28 mouse cellular contexts compared by ENCODE assay signal in the genomic region with DNA sequence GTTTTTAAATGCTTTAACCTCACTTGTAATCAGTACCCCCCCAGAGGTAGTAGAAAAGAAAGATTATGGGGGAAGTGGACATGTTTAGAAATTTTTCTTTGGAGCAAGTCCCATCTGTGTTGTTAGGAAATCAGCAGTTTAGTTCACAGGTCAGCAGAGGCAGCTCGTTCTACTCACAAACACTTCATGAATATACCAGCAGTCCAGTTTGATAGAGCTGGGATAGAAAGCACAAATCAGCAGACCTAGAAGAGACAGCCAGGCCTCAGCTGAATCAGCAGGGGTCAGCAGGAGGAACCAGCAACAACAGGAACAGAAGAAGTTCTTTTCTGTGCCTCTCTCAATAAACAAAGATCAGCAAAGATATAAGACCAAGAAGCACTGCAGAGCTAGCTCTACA.
DNase-seq lines count a peak whose midpoint lies in the region; ATAC-seq and TF ChIP-seq lines count a peak whose summit lies in the region.
"Had no signal": no experiment of that assay in that cellular context is flagged by ENCODE, and none has a peak within 500 bp of the region (broad histone marks: within the 10 kb centered on the region; RNA-seq: fewer than 3 reads in every experiment).

No protein-coding gene starts in this region.

- peak; percentile 90 for ATAC-seq in lung, embryonic 15.5 days (ENCODE audit: borderline replicate concordance, extremely low read depth, low FRiP score, low TSS enrichment)
- ATAC-seq in lung, postnatal 0 days, result peak; percentile 92
- no peak for ATAC-seq in hindbrain, embryonic 13.5 days (ENCODE audit: low FRiP score)
- ATAC-seq: forebrain, embryonic 14.5 days; forebrain, postnatal 0 days; Patski had no signal

- H3K9ac ChIP-seq in lung, embryonic 15.5 days, result no peak overlapping the region
- no peak overlapping the region for H3K9ac ChIP-seq in lung, postnatal 0 days (replicated peaks; ENCODE audit: low read depth)
- H3K9ac ChIP-seq in hindbrain, embryonic 13.5 days, result no peak overlapping the region
- H3K9ac ChIP-seq: embryonic facial prominence, embryonic 12.5 days; embryonic facial prominence, embryonic 15.5 days; forebrain, postnatal 0 days; heart, embryonic 13.5 days; hindbrain, embryonic 15.5 days had no signal

- no peaks in the 10 kb centered on the region for H3K27me3 ChIP-seq in lung, embryonic 15.5 days
- H3K27me3 ChIP-seq in lung, postnatal 0 days (replicated peaks; ENCODE audit: insufficient read depth, low read length), result no peaks in the 10 kb centered on the region
- H3K27me3 ChIP-seq in hindbrain, embryonic 13.5 days, result no peaks in the 10 kb centered on the region
- H3K27me3 ChIP-seq: CH12.LX; embryonic facial prominence, embryonic 12.5 days; embryonic facial prominence, embryonic 15.5 days; heart, embryonic 13.5 days; hindbrain, embryonic 15.5 days; Patski had no signal

- DNase-seq in lung, postnatal 0 days (ENCODE audit: low spot score), result peak; percentile 69
- peak; percentile 31 for DNase-seq in lung, postnatal 25 days (ENCODE audit: low spot score)
- no peak for DNase-seq in c-Kit-positive CD71-positive TER-119-positive erythroid progenitor cells, embryonic 14.5 days (ENCODE audit: low spot score)
- no peak for DNase-seq in right cerebral cortex, adult 18-20 months
- DNase-seq: adrenal gland, postnatal 10 days; adrenal gland, postnatal 36 days; B cell, adult 2 months; cerebellum, adult 11 months; cerebellum, adult 2 months; cerebellum, adult 9-11 months; cerebellum, postnatal 25 days; forebrain, postnatal 0 days; gastrocnemius, adult 2 months; gastrocnemius, postnatal 25 days; heart, adult 2 months; heart, postnatal 14 days; heart, postnatal 4 days had no signal

- no peak for TF ChIP-seq CTCF in lung, postnatal 0 days (IDR thresholded peaks at IDR 0.05)

- H3K36me3 ChIP-seq in lung, embryonic 15.5 days, result no peaks in the 10 kb centered on the region
- no peaks in the 10 kb centered on the region for H3K36me3 ChIP-seq in lung, postnatal 0 days (ENCODE audit: insufficient read depth, low read length)
- H3K36me3 ChIP-seq in hindbrain, embryonic 13.5 days, result no peaks in the 10 kb centered on the region
- H3K36me3 ChIP-seq: embryonic facial prominence, embryonic 12.5 days; embryonic facial prominence, embryonic 15.5 days; G1E; heart, embryonic 10.5 days; heart, embryonic 13.5 days; hindbrain, embryonic 15.5 days had no signal

- peak; percentile 51 for TF ChIP-seq EP300 in lung, postnatal 0 days (IDR thresholded peaks at IDR 0.05)

- 35% methylated on average over 1 of the region's 1 CpGs for WGBS in lung, embryonic 15.5 days
- 39% methylated on average over 1 of the region's 1 CpGs for WGBS in lung, postnatal 0 days
- WGBS in hindbrain, embryonic 13.5 days, result 69% methylated on average over 1 of the region's 1 CpGs

- 0 out of 2 replicates have a peak overlapping the region, but pooled peaks have one; percentile 19 for H3K27ac ChIP-seq in lung, embryonic 15.5 days
- H3K27ac ChIP-seq in lung, postnatal 0 days (ENCODE audit: low read length), result no peak overlapping the region
- no peak overlapping the region for H3K27ac ChIP-seq in hindbrain, embryonic 13.5 days
- H3K27ac ChIP-seq: embryonic facial prominence, embryonic 12.5 days; embryonic facial prominence, embryonic 15.5 days; gastrocnemius, adult 2 months; heart, adult 2 months; heart, embryonic 10.5 days; heart, embryonic 13.5 days; hindbrain, embryonic 15.5 days had no signal

- H3K4me1 ChIP-seq in lung, embryonic 15.5 days, result no peaks in the 10 kb centered on the region
- H3K4me1 ChIP-seq in lung, postnatal 0 days (ENCODE audit: insufficient read depth, low read depth, low read length), result no peaks in the 10 kb centered on the region
- no peaks in the 10 kb centered on the region for H3K4me1 ChIP-seq in hindbrain, embryonic 13.5 days (replicated peaks)
- H3K4me1 ChIP-seq: embryonic facial prominence, embryonic 12.5 days; embryonic facial prominence, embryonic 15.5 days; heart, embryonic 10.5 days; heart, embryonic 13.5 days; hindbrain, embryonic 15.5 days had no signal

- no peaks in the 10 kb centered on the region for H3K9me3 ChIP-seq in lung, embryonic 15.5 days
- no peaks in the 10 kb centered on the region for H3K9me3 ChIP-seq in lung, postnatal 0 days (ENCODE audit: low read length)
- H3K9me3 ChIP-seq in hindbrain, embryonic 13.5 days, result no peaks in the 10 kb centered on the region
- H3K9me3 ChIP-seq: embryonic facial prominence, embryonic 12.5 days; embryonic facial prominence, embryonic 15.5 days; G1E; heart, embryonic 10.5 days; heart, embryonic 13.5 days; hindbrain, embryonic 15.5 days had no signal

- H3K4me2 ChIP-seq in lung, embryonic 15.5 days, result no peak overlapping the region
- no peak overlapping the region for H3K4me2 ChIP-seq in lung, postnatal 0 days (replicated peaks; ENCODE audit: low read depth, low read length)
- H3K4me2 ChIP-seq in hindbrain, embryonic 13.5 days, result no peak overlapping the region
- H3K4me2 ChIP-seq: embryonic facial prominence, embryonic 12.5 days; embryonic facial prominence, embryonic 15.5 days; heart, embryonic 13.5 days; hindbrain, embryonic 15.5 days had no signal

- no peak overlapping the region for H3K4me3 ChIP-seq in lung, embryonic 15.5 days
- no peak overlapping the region for H3K4me3 ChIP-seq in lung, postnatal 0 days (ENCODE audit: low read depth, low read length)
- no peak overlapping the region for H3K4me3 ChIP-seq in hindbrain, embryonic 13.5 days
- H3K4me3 ChIP-seq: embryonic facial prominence, embryonic 12.5 days; embryonic facial prominence, embryonic 15.5 days; gastrocnemius, adult 2 months; heart, adult 2 months; heart, embryonic 10.5 days; heart, embryonic 13.5 days; hindbrain, embryonic 15.5 days had no signal

Comparison
In these comparisons a context has a peak if more than half of its experiments do, and no peak if none do; other contexts are left out.
1. DNase-seq: peak in lung, postnatal 0 days (single experiment) and lung, postnatal 25 days (single experiment); none in c-Kit-positive CD71-positive TER-119-positive erythroid progenitor cells, embryonic 14.5 days (single experiment) and right cerebral cortex, adult 18-20 months (single experiment).